Mouse (Mus musculus) lung, postnatal 14 days (tissue): Measurements from ENCODE around the gene Olfr275.
"Not testable (repeated sequence)": the region's sequence is repeated elsewhere in the genome, so short reads cannot be mapped to it uniquely, and the experiment has no call there.

Source experiments
- DNase-seq: peaks from one replicate; pipeline ENCODE4 v3.0.0; 2021

The Olfr275 gene

GRCm38 (mm10) chr4:52814304-52814703, at the start of gene Olfr275:
TSS of gene Olfr275 (plus strand) at chr4:52814604.
- DNase-seq, result no peak

- DNase-seq, result no peak
Observed at GRCm38 (mm10) chr4:52765612-52766011, 48.8 kb upstream of the Olfr275 start.

GRCm38 (mm10) chr4:52772186-52772585, 42.2 kb upstream of the Olfr275 start:
- no peak for DNase-seq

GRCm38 (mm10) chr4:52800013-52800412, 14.4 kb upstream of the Olfr275 start:
- no peak for DNase-seq

- no peak for DNase-seq
Observed at GRCm38 (mm10) chr4:52811871-52812270, 2.5 kb upstream of the Olfr275 start.

- no peak for DNase-seq
Observed at GRCm38 (mm10) chr4:52821375-52821774, 7.0 kb downstream of the Olfr275 start.

GRCm38 (mm10) chr4:52845411-52845810, 31.0 kb downstream of the Olfr275 start:
- not testable (repeated sequence) for DNase-seq

GRCm38 (mm10) chr4:52849039-52849635, 34.7 kb downstream of the Olfr275 start:
- no peak for DNase-seq

- DNase-seq, result no peak
Observed at GRCm38 (mm10) chr4:52849672-52850071, 35.3 kb downstream of the Olfr275 start.

GRCm38 (mm10) chr4:52859136-52859535, 44.7 kb downstream of the Olfr275 start, which contains the start of gene Olfr273:
TSS of gene Olfr273 (minus strand) at chr4:52859236.
- DNase-seq, result no peak

- no peak for DNase-seq
Observed at GRCm38 (mm10) chr4:52864156-52864555, 49.8 kb downstream of the Olfr275 start.
